Mouse (Mus musculus) E14TG2a.4 (cell line): ENCODE results near the gene Tmem56.

Experiments used
- CTCF ChIP-seq: conservative IDR thresholded peaks from 2 replicates; pipeline ENCODE4 v1.5.1; 2014; ENCODE audit warnings: low read length
- NANOG ChIP-seq: IDR thresholded peaks from 2 replicates; pipeline ENCODE4 v1.6.1; 2014; ENCODE audit warnings: borderline replicate concordance, low read length, mixed read lengths

DNA sequence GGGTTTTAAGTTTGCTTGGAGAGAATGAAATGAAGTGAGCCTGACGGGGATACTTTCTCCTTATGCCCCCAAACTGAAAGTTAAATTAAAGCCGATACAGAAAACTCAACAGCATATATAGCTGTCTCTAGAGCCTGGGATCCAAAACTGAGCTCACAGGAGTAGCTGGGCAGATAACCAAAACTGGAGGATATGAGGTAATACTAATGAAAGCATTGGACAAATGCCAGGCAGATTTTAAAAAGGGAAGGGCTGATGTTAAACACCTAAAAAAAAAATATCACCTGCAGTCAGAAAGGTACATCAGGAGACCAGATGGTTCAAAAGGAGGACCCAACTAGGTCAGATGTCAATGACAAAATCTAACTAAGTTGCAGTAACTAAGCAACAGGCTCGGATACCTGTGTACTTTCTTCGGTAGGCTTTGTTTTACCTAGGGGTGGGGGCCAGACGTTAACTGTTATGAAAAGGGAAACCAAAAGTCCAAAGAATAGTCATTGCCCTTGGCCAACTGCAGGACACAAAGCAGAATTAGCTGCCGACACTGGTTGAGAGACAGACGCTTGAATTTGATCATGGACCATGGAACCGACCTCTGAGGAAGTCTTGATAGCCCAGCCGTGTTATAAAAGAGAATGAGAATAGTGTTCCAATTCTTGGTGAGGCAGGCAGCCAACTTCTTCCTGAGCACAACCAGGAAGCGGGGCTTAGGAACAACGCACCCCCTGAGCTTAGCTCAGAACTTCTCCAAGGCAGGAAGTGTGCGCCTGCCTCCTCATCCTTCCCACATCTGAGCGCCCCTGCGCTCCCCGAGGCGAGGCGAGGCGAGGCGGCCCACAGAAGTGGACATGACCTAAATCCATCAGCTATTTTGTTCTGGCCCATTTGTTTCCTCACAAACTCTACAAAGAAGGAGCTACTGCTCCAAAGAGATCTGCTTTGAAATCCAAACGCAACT is 24.1 kb downstream of the Tmem56 start:
- TF ChIP-seq CTCF (no peak), NANOG (no peak)
